Comparison of ENCODE assay signal across 9 mouse cellular contexts in genomic region chr7:30089405-30089804, GRCm38 (mm10). TPM values are rescaled to one million over a fixed set of nuclear protein-coding genes. Genes with fewer than 3 reads are reported as not detected.
DNase-seq lines count a peak whose midpoint lies in the region; ATAC-seq lines count a peak whose summit lies in the region.
"Had no signal": no experiment of that assay in that cellular context is flagged by ENCODE, and none has a peak within 500 bp of the region (broad histone marks: within the 10 kb centered on the region; RNA-seq: fewer than 3 reads in every experiment).

No protein-coding gene starts in this region.

- WGBS in lung, embryonic 15.5 days: 8% methylated on average over 6 of the region's 6 CpGs
- 19% methylated on average over 6 of the region's 6 CpGs for WGBS in limb, embryonic 11.5 days
- WGBS in neural tube, embryonic 15.5 days: 22% methylated on average over 6 of the region's 6 CpGs

- H3K9ac ChIP-seq in lung, embryonic 15.5 days: peak overlapping the region; percentile 70
- peak overlapping the region; percentile 80 for H3K9ac ChIP-seq in limb, embryonic 11.5 days (ENCODE audit: low read length)
- H3K9ac ChIP-seq in neural tube, embryonic 15.5 days (replicated peaks): peak overlapping the region; percentile 62

- no peaks in the 10 kb centered on the region for H3K9me3 ChIP-seq in lung, embryonic 15.5 days
- 0 out of 2 replicates have a peak, but pooled peaks cover 3% of the 10 kb centered on the region for H3K9me3 ChIP-seq in limb, embryonic 11.5 days (ENCODE audit: control insufficient read depth, low read length)
- H3K9me3 ChIP-seq in neural tube, embryonic 15.5 days (replicated peaks): no peaks in the 10 kb centered on the region

- H3K4me3 ChIP-seq in lung, embryonic 15.5 days: peak overlapping the region; percentile 79
- H3K4me3 ChIP-seq in limb, embryonic 11.5 days (ENCODE audit: low read depth, low read length): peak overlapping the region; percentile 71
- H3K4me3 ChIP-seq in neural tube, embryonic 15.5 days (replicated peaks): peak overlapping the region; percentile 65

- DNase-seq in adrenal gland, adult (ENCODE audit: inconsistent age in 2 of 2, low spot score in 1 of 2): peak; percentile 21 to 37
- no peak for DNase-seq in adrenal gland, postnatal 25 days
- no peak for DNase-seq in lung, adult 18-20 months
- DNase-seq in limb, embryonic 11.5 days (ENCODE audit: low spot score): no peak
- no peak for DNase-seq in frontal cortex, postnatal 25 days (ENCODE audit: low spot score in 2 of 2)
- no peak for DNase-seq in testis, postnatal 10 days (ENCODE audit: low spot score)
- DNase-seq: cerebellum, adult 2 months had no signal

- no peak overlapping the region for H3K27ac ChIP-seq in lung, embryonic 15.5 days
- H3K27ac ChIP-seq in limb, embryonic 11.5 days (replicated peaks; ENCODE audit: low read depth, low read length): no peak overlapping the region
- no peak overlapping the region; the same call in 1 of the 2 replicates for H3K27ac ChIP-seq in neural tube, embryonic 15.5 days (replicated peaks)

- H3K27me3 ChIP-seq in lung, embryonic 15.5 days: no peaks in the 10 kb centered on the region
- H3K27me3 ChIP-seq in limb, embryonic 11.5 days (ENCODE audit: control insufficient read depth, insufficient read depth, low read length): no peaks in the 10 kb centered on the region
- H3K27me3 ChIP-seq in neural tube, embryonic 15.5 days (replicated peaks): no peaks in the 10 kb centered on the region

- no peak for ATAC-seq in lung, embryonic 15.5 days (ENCODE audit: borderline replicate concordance, extremely low read depth, low FRiP score, low TSS enrichment)
- no peak for ATAC-seq in limb, embryonic 11.5 days (ENCODE audit: insufficient number of reproducible peaks, low FRiP score, low TSS enrichment, low read depth)
- no peak for ATAC-seq in neural tube, embryonic 15.5 days (ENCODE audit: low FRiP score)

- peak overlapping the region; percentile 82 for H3K4me2 ChIP-seq in lung, embryonic 15.5 days
- peak overlapping the region; percentile 77 for H3K4me2 ChIP-seq in limb, embryonic 11.5 days (ENCODE audit: low read depth, severe bottlenecking)
- H3K4me2 ChIP-seq in neural tube, embryonic 15.5 days: peak overlapping the region; percentile 85

- H3K4me1 ChIP-seq in lung, embryonic 15.5 days: peaks cover 23% of the 10 kb centered on the region
- peaks cover 9% of the 10 kb centered on the region for H3K4me1 ChIP-seq in limb, embryonic 11.5 days (ENCODE audit: control insufficient read depth, insufficient read depth, low read length)
- H3K4me1 ChIP-seq in neural tube, embryonic 15.5 days: peaks cover 33% of the 10 kb centered on the region

- H3K36me3 ChIP-seq in lung, embryonic 15.5 days: peaks cover 24% of the 10 kb centered on the region
- H3K36me3 ChIP-seq in limb, embryonic 11.5 days (ENCODE audit: control insufficient read depth, insufficient read depth, low read length): peaks cover 14% of the 10 kb centered on the region
- peaks cover 26% of the 10 kb centered on the region for H3K36me3 ChIP-seq in neural tube, embryonic 15.5 days

RNA-seq across cellular contexts. Expression of gene Gm26920, which starts 0.8 kb away (rescaled TPM):
- not detected in 2 replicates for total RNA-seq in adrenal gland, postnatal 25 days (2021)
- polyA plus RNA-seq in lung, embryonic 15.5 days (2015; fragmentation: Nextera tagmentation; extraction: Ambion mirVana): 0.81 and 1.1 TPM in 2 replicates
- polyA plus RNA-seq in limb, embryonic 11.5 days (2014; fragmentation: Nextera tagmentation; extraction: Ambion mirVana): 3.2 and 4.6 TPM in 2 replicates
- polyA plus RNA-seq in neural tube, embryonic 15.5 days (2015; fragmentation: Nextera tagmentation; extraction: Ambion mirVana): 1.3 and 1.9 TPM in 2 replicates

RNA-seq across cellular contexts. Expression of gene Zfp566, which starts 0.9 kb away (rescaled TPM):
- total RNA-seq in adrenal gland, postnatal 25 days (2021): 3.1 and 4.2 TPM in 2 replicates
- polyA plus RNA-seq in lung, embryonic 15.5 days (2015; fragmentation: Nextera tagmentation; extraction: Ambion mirVana): 8.1 and 8.3 TPM in 2 replicates
- polyA plus RNA-seq in limb, embryonic 11.5 days (2014; fragmentation: Nextera tagmentation; extraction: Ambion mirVana): 17.0 and 19.7 TPM in 2 replicates
- 13.2 and 15.6 TPM in 2 replicates for polyA plus RNA-seq in neural tube, embryonic 15.5 days (2015; fragmentation: Nextera tagmentation; extraction: Ambion mirVana)

RNA-seq across cellular contexts. Expression of gene Zfp260, which starts 5.2 kb away (rescaled TPM):
- 48.8 TPM in 2 replicates for total RNA-seq in adrenal gland, postnatal 25 days (2021)
- 107 and 113 TPM in 2 replicates for polyA plus RNA-seq in lung, embryonic 15.5 days (2015; fragmentation: Nextera tagmentation; extraction: Ambion mirVana)
- polyA plus RNA-seq in limb, embryonic 11.5 days (2014; fragmentation: Nextera tagmentation; extraction: Ambion mirVana): 142 and 150 TPM in 2 replicates
- 78.0 and 82.0 TPM in 2 replicates for polyA plus RNA-seq in neural tube, embryonic 15.5 days (2015; fragmentation: Nextera tagmentation; extraction: Ambion mirVana)

RNA-seq across cellular contexts. Expression of gene Zfp82, which starts 16.7 kb away (rescaled TPM):
- 3.2 and 3.7 TPM in 2 replicates for total RNA-seq in adrenal gland, postnatal 25 days (2021)
- polyA plus RNA-seq in lung, embryonic 15.5 days (2015; fragmentation: Nextera tagmentation; extraction: Ambion mirVana): 5.3 and 7.6 TPM in 2 replicates
- polyA plus RNA-seq in limb, embryonic 11.5 days (2014; fragmentation: Nextera tagmentation; extraction: Ambion mirVana): 4.3 and 4.7 TPM in 2 replicates
- 10.6 and 10.9 TPM in 2 replicates for polyA plus RNA-seq in neural tube, embryonic 15.5 days (2015; fragmentation: Nextera tagmentation; extraction: Ambion mirVana)

RNA-seq across cellular contexts. Expression of gene Zfp382, which starts 32.3 kb away (rescaled TPM):
- total RNA-seq in adrenal gland, postnatal 25 days (2021): 3.6 and 4.9 TPM in 2 replicates
- polyA plus RNA-seq in lung, embryonic 15.5 days (2015; fragmentation: Nextera tagmentation; extraction: Ambion mirVana): 12.5 and 13.5 TPM in 2 replicates
- 6.5 and 8.6 TPM in 2 replicates for polyA plus RNA-seq in limb, embryonic 11.5 days (2014; fragmentation: Nextera tagmentation; extraction: Ambion mirVana)
- 20.4 and 20.9 TPM in 2 replicates for polyA plus RNA-seq in neural tube, embryonic 15.5 days (2015; fragmentation: Nextera tagmentation; extraction: Ambion mirVana)

Comparison
In these comparisons a context has a peak if more than half of its experiments do, and no peak if none do; other contexts are left out.
1. DNase-seq: peak in adrenal gland, adult (2 of 2); none in adrenal gland, postnatal 25 days (single experiment), lung, adult 18-20 months (0 of 2), limb, embryonic 11.5 days (single experiment), frontal cortex, postnatal 25 days (0 of 2) and testis, postnatal 10 days (single experiment).
2. Peak in every context shown above with its lines, with median percentiles within 50 percentile points of each other: H3K4me2 ChIP-seq, H3K4me3 ChIP-seq and H3K9ac ChIP-seq.